Comparison of ENCODE assay signal across 9 mouse cellular contexts in genomic region chr2:166629941-166630674, GRCm38 (mm10).
DNase-seq lines count a peak whose midpoint lies in the region; ATAC-seq and TF ChIP-seq lines count a peak whose summit lies in the region.
"Had no signal": no experiment of that assay in that cellular context is flagged by ENCODE, and none has a peak within 500 bp of the region (broad histone marks: within the 10 kb centered on the region; RNA-seq: fewer than 3 reads in every experiment).

No protein-coding gene starts in this region.

- no peak overlapping the region for H3K4me2 ChIP-seq in myocyte (ENCODE audit: low read depth)
- H3K4me2 ChIP-seq in midbrain, embryonic 13.5 days (replicated peaks) = no peak overlapping the region
- H3K4me2 ChIP-seq: lung, embryonic 14.5 days had no signal

- WGBS in kidney, adult 2 months = 81% methylated on average over 17 of the region's 17 CpGs
- 91% methylated on average over 17 of the region's 17 CpGs for WGBS in midbrain, embryonic 13.5 days

- no peak overlapping the region for H3K9ac ChIP-seq in midbrain, embryonic 13.5 days (replicated peaks)
- H3K9ac ChIP-seq: lung, embryonic 14.5 days had no signal

- no peaks in the 10 kb centered on the region for H3K79me2 ChIP-seq in myocyte (ENCODE audit: control insufficient read depth, insufficient read depth)

- no peak overlapping the region for H3ac ChIP-seq in myocyte (ENCODE audit: control insufficient read depth, insufficient read length)

- DNase-seq in kidney, adult 2 months = peak; percentile 45
- no peak for DNase-seq in kidney, postnatal 10 days
- peak; percentile 80 for DNase-seq in induced T-regulatory cell, adult 2 months (ENCODE audit: low read depth)
- DNase-seq in urinary bladder, adult 18-20 months (ENCODE audit: low spot score in 2 of 2) = no peak
- DNase-seq: lung, embryonic 14.5 days had no signal

- no peaks in the 10 kb centered on the region for H3K9me3 ChIP-seq in midbrain, embryonic 13.5 days

- H3K27me3 ChIP-seq in kidney, adult 2 months (replicated peaks; ENCODE audit: control insufficient read depth, insufficient read depth, low read length) = no peaks in the 10 kb centered on the region
- peaks cover 38% of the 10 kb centered on the region for H3K27me3 ChIP-seq in myocyte (ENCODE audit: control insufficient read depth, insufficient read depth, insufficient read length)
- H3K27me3 ChIP-seq in midbrain, embryonic 13.5 days = no peaks in the 10 kb centered on the region

- TF ChIP-seq POLR2A in kidney, adult 2 months (IDR thresholded peaks at IDR 0.05; ENCODE audit: low read depth, low read length) = no peak
- no peak for TF ChIP-seq POLR2A in myocyte (IDR thresholded peaks at IDR 0.05; ENCODE audit: insufficient read length, low read depth)

- ATAC-seq in activated CD4-positive, CD25-positive, alpha-beta regulatory T cell, adult 4 months = peak; percentile 79
- ATAC-seq in midbrain, embryonic 13.5 days = no peak
- no peak; the same call in 1 of the 2 replicates for ATAC-seq in megakaryocyte-erythroid progenitor cell, adult 5-6 weeks (replicated peaks; ENCODE audit: low FRiP score, low TSS enrichment, poor library complexity, severe bottlenecking)

- H3K27ac ChIP-seq in kidney, adult 2 months (ENCODE audit: insufficient read depth, low read depth, low read length) = no peak overlapping the region
- no peak overlapping the region for H3K27ac ChIP-seq in midbrain, embryonic 13.5 days

- H3K4me3 ChIP-seq in kidney, adult 2 months (ENCODE audit: insufficient read depth, low read depth, low read length) = no peak overlapping the region
- no peak overlapping the region for H3K4me3 ChIP-seq in myocyte
- H3K4me3 ChIP-seq in midbrain, embryonic 13.5 days (replicated peaks) = no peak overlapping the region

- no peak for TF ChIP-seq CTCF in kidney, adult 2 months (conservative IDR thresholded peaks at IDR 0.05; ENCODE audit: insufficient read depth, insufficient read length, low read depth, low read length)

- no peaks in the 10 kb centered on the region for H3K4me1 ChIP-seq in kidney, adult 2 months (ENCODE audit: control insufficient read depth, insufficient read depth, low read length)
- H3K4me1 ChIP-seq in midbrain, embryonic 13.5 days (replicated peaks) = peaks cover 12% of the 10 kb centered on the region

- H3K36me3 ChIP-seq in kidney, adult 2 months (ENCODE audit: control insufficient read depth, insufficient read depth, low read length) = no peaks in the 10 kb centered on the region
- H3K36me3 ChIP-seq in myocyte (ENCODE audit: control insufficient read depth, insufficient read depth) = no peaks in the 10 kb centered on the region
- peaks cover 19% of the 10 kb centered on the region for H3K36me3 ChIP-seq in midbrain, embryonic 13.5 days

TF ChIP-seq in myocyte, 11 proteins besides CTCF, POLR2A, EP300 and RAD21:
- peak in 1 of 3 experiments; percentile 30 for TF ChIP-seq MYOG (IDR thresholded peaks at IDR 0.05; ENCODE audit: control insufficient read depth in 1 of 3, insufficient read depth in 1 of 3, insufficient read length in 2 of 3, low read depth in 2 of 3)
- no peak for TF ChIP-seq TCF3 (IDR thresholded peaks at IDR 0.05; ENCODE audit: insufficient read length, low read depth)
- TF ChIP-seq MYOD1 (IDR thresholded peaks at IDR 0.05; ENCODE audit: control insufficient read depth in 1 of 3, insufficient read length in 2 of 3, low read depth in 2 of 3) = peak in 2 of 3 experiments; percentile 38 to 58
- no peak for TF ChIP-seq E2F4 (IDR thresholded peaks at IDR 0.05; ENCODE audit: insufficient read depth)
- no peak for TF ChIP-seq SRF (IDR thresholded peaks at IDR 0.05; ENCODE audit: control insufficient read depth, insufficient read length, low read depth)
- TF ChIP-seq TCF12 (IDR thresholded peaks at IDR 0.05; ENCODE audit: insufficient read depth, poor library complexity, severe bottlenecking) = no peak
- TF ChIP-seq MAX (IDR thresholded peaks at IDR 0.05; ENCODE audit: low read depth) = no peak
- TF ChIP-seq REST (IDR thresholded peaks at IDR 0.05; ENCODE audit: insufficient read depth, insufficient read length) = no peak
- no peak for TF ChIP-seq USF1 (IDR thresholded peaks at IDR 0.05; ENCODE audit: low read depth)
- no peak for TF ChIP-seq CEBPB (IDR thresholded peaks at IDR 0.05; ENCODE audit: insufficient read depth, poor library complexity, severe bottlenecking)
- TF ChIP-seq POLR2AphosphoS2 (IDR thresholded peaks at IDR 0.05; ENCODE audit: insufficient read length, low read depth) = no peak

Comparison
In these comparisons a context has a peak if more than half of its experiments do, and no peak if none do; other contexts are left out.
1. DNase-seq: peak in kidney, adult 2 months (single experiment) and induced T-regulatory cell, adult 2 months (single experiment); none in kidney, postnatal 10 days (single experiment) and urinary bladder, adult 18-20 months (0 of 2).